Mouse (Mus musculus) heart, postnatal 0 days (tissue): Measurements from ENCODE around the gene Ms4a8a. TPM values are rescaled to one million over a fixed set of nuclear protein-coding genes. Genes with fewer than 3 reads are reported as not detected.
A peak's percentile ranks its signal among the peaks of the same experiment; 100 is the strongest.

Experiments
- ATAC-seq: fragments of 200-750 bp; cut with Nextera tagmentation; 2 replicates; pipeline ENCODE4 v1.8.0; 2017; ENCODE audit warnings: low read depth, moderate number of reproducible peaks, moderate library complexity; ENCODE audit not compliant: insufficient read depth
- DNase-seq: peaks from one replicate; pipeline ENCODE4 v3.0.0-alpha.2; 2016; ENCODE audit warnings: low spot score
- H3K27ac ChIP-seq: fragments of 300-500 bp; sonication (generic); 2 replicates; pipeline ENCODE4 v1.5.1; 2014; ENCODE audit warnings: low read depth, mild to moderate bottlenecking
- H3K27me3 ChIP-seq: fragments of 300-500 bp; sonication (generic); 2 replicates; pipeline ENCODE4 v1.6.1; 2014; ENCODE audit warnings: low read length, mixed read lengths; ENCODE audit not compliant: control insufficient read depth, insufficient read depth
- H3K36me3 ChIP-seq: fragments of 300-500 bp; sonication (generic); replicated peaks from 2 replicates; pipeline ENCODE4 v1.6.1; 2014; ENCODE audit warnings: low read length, mixed read lengths; ENCODE audit not compliant: control insufficient read depth, insufficient read depth
- H3K4me1 ChIP-seq: fragments of 300-500 bp; sonication (generic); 2 replicates; pipeline ENCODE4 v1.6.1; 2014; ENCODE audit warnings: antibody characterized with exemption; ENCODE audit not compliant: control insufficient read depth, insufficient read depth
- H3K4me2 ChIP-seq: fragments of 300-500 bp; sonication (generic); 2 replicates; pipeline ENCODE4 v1.6.1; 2014; ENCODE audit warnings: low read depth, mild to moderate bottlenecking, low read length, moderate library complexity
- H3K4me3 ChIP-seq: fragments of 300-500 bp; sonication (generic); 2 replicates; pipeline ENCODE4 v1.5.1; 2014; ENCODE audit warnings: low read depth, low read length
- H3K9ac ChIP-seq: fragments of 300-500 bp; sonication (generic); replicated peaks from 2 replicates; pipeline ENCODE4 v1.6.1; 2014; ENCODE audit warnings: low read depth, low read length, mixed read lengths
- H3K9me3 ChIP-seq: fragments of 300-500 bp; sonication (generic); replicated peaks from 2 replicates; pipeline ENCODE4 v1.6.1; 2016; ENCODE audit warnings: low read length; ENCODE audit not compliant: control insufficient read depth
- CTCF ChIP-seq: IDR thresholded peaks from 2 replicates; pipeline ENCODE4 v1.5.1; 2016; ENCODE audit warnings: antibody characterized with exemption, control low read depth, low read depth
- EP300 ChIP-seq: IDR thresholded peaks from 2 replicates; pipeline ENCODE4 v1.6.1; 2016; ENCODE audit warnings: antibody characterized with exemption, low read depth
- WGBS: fragments of 180-500 bp; shearing (Covaris S2); extraction: QIAGEN DNeasy Blood & Tissue Kit; methylation state at CpG from one replicate; pipeline ENCODE4 v1.1.7; 2014; 5-methylcytosine and 5-hydroxymethylcytosine counted together
- polyA plus RNA-seq: library from polyadenylated mRNA; unstranded; fragments of >200 nt; fragmentation: Nextera tagmentation; extraction: Ambion mirVana; gene quantifications from 2 replicates; pipeline ENCODE4 v1.2.1, GENCODE M21; 2015
- total RNA-seq: library from RNA; depleted of rRNA; stranded (reverse); fragments of >200 nt; gene quantifications from 2 replicates; pipeline ENCODE4 v1.2.3, GENCODE M21; 2014; ENCODE audit warnings: low replicate concordance

The Ms4a8a gene
- total and polyA plus RNA-seq, 2 experiments from 2014 or later: not detected

- 53% methylated on average over 3 of the region's 3 CpGs for WGBS
- H3K9me3 ChIP-seq: no peaks in the 10 kb centered on the region
- H3K4me1 ChIP-seq: no peaks in the 10 kb centered on the region
- no peak overlapping the region for H3K4me3 ChIP-seq
- no peak overlapping the region for H3K4me2 ChIP-seq
- H3K9ac ChIP-seq: no peak overlapping the region
- H3K27ac ChIP-seq: no peak overlapping the region
- ATAC-seq (no peak), DNase-seq (no peak)
- no peaks in the 10 kb centered on the region for H3K36me3 ChIP-seq
- TF ChIP-seq CTCF: no peak
- TF ChIP-seq EP300: no peak
- no peaks in the 10 kb centered on the region for H3K27me3 ChIP-seq
Observed at GRCm38 (mm10) chr19:11053277-11053676, 27.6 kb downstream of the Ms4a8a start.

GRCm38 (mm10) chr19:11052877-11053276 is 28.0 kb downstream of the Ms4a8a start:
- ATAC-seq (no peak), DNase-seq (no peak)
- 66% methylated on average over 5 of the region's 5 CpGs for WGBS
- no peaks in the 10 kb centered on the region for H3K4me1 ChIP-seq
- no peaks in the 10 kb centered on the region for H3K36me3 ChIP-seq
- no peaks in the 10 kb centered on the region for H3K27me3 ChIP-seq
- H3K9me3 ChIP-seq: no peaks in the 10 kb centered on the region
- H3K27ac ChIP-seq: no peak overlapping the region
- no peak overlapping the region for H3K9ac ChIP-seq
- TF ChIP-seq EP300 (no peak), CTCF (no peak)
- no peak overlapping the region for H3K4me3 ChIP-seq
- H3K4me2 ChIP-seq: no peak overlapping the region

DNA sequence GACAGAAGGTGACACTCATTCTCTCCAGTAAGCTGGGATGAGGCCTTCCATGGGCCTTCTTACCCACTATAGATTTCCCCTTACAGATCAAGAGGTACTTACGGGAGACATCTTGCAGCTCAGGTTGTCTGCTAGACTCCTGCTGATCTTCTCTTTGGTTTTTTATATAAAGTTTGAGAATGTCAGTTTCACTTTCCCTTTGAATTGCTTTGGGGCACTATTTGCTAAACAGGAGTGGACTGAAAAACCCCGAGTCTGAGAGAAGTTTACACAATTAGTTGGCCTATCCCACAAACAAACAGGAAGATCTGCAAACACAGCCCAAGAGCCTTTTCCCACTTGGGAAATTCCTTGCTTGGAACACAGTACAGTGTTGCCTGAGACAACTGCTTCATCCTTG is 30.6 kb downstream of the Ms4a8a start:
- DNase-seq: no peak
- H3K4me3 ChIP-seq: no peak overlapping the region
- WGBS: 70% methylated on average over 2 of the region's 2 CpGs

DNA sequence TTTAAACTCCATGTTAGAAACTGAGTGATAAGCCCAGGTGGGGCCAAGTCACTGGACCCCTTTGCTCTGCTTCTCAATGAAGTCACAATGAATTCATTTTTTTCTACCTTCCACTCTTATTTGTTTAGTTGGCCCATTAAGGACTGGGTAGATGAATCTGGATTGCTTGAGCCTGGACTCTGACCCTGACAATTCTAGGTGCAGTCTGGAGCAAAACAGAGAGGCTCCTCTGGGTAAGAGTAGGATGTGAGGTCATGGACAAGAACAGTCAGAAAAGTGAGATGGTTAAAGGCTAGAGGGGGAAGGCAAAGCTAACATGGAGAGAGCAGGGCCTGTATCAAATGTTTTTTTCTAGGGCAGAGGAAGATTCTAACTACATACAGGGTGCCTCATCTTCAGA is 31.5 kb downstream of the Ms4a8a start:
- TF ChIP-seq EP300 (no peak), CTCF (no peak)
- H3K4me3 ChIP-seq: no peak overlapping the region
- no peaks in the 10 kb centered on the region for H3K4me1 ChIP-seq
- DNase-seq (no peak), ATAC-seq (no peak)
- H3K9ac ChIP-seq: no peak overlapping the region
- H3K27me3 ChIP-seq: no peaks in the 10 kb centered on the region
- no peaks in the 10 kb centered on the region for H3K9me3 ChIP-seq
- H3K27ac ChIP-seq: no peak overlapping the region
- no peaks in the 10 kb centered on the region for H3K36me3 ChIP-seq
- H3K4me2 ChIP-seq: no peak overlapping the region

More for the DNA sequence above, 30.6 kb downstream of the Ms4a8a start:
- Histone ChIP-seq H3K9ac (no peak overlapping the region), H3K4me1 (no peaks in the 10 kb centered on the region), H3K36me3 (no peaks in the 10 kb centered on the region), H3K4me2 (no peak overlapping the region), H3K9me3 (no peaks in the 10 kb centered on the region), H3K27ac (no peak overlapping the region), H3K27me3 (no peaks in the 10 kb centered on the region)
- ATAC-seq: no peak
- TF ChIP-seq CTCF (no peak), EP300 (no peak)

- H3K4me2 ChIP-seq: no peak overlapping the region
- no peaks in the 10 kb centered on the region for H3K9me3 ChIP-seq
- H3K27me3 ChIP-seq: no peaks in the 10 kb centered on the region
- no peaks in the 10 kb centered on the region for H3K36me3 ChIP-seq
- H3K4me1 ChIP-seq: no peaks in the 10 kb centered on the region
- ATAC-seq (no peak), DNase-seq (no peak)
- H3K27ac ChIP-seq: no peak overlapping the region
- no peak overlapping the region for H3K9ac ChIP-seq
- WGBS: 25% methylated on average over 1 of the region's 1 CpGs
- no peak overlapping the region for H3K4me3 ChIP-seq
- TF ChIP-seq EP300: no peak
Observed at GRCm38 (mm10) chr19:11048503-11048902, 32.4 kb downstream of the Ms4a8a start.

GRCm38 (mm10) chr19:11048009-11048408 is 32.9 kb downstream of the Ms4a8a start:
- Histone ChIP-seq H3K4me2 (no peak overlapping the region), H3K9me3 (no peaks in the 10 kb centered on the region), H3K9ac (no peak overlapping the region), H3K27ac (peak overlapping the region; percentile 7; the same call in 1 of the 2 replicates), H3K4me3 (no peak overlapping the region), H3K36me3 (no peaks in the 10 kb centered on the region), H3K27me3 (no peaks in the 10 kb centered on the region), H3K4me1 (no peaks in the 10 kb centered on the region)
- no peak for ATAC-seq
- 63% methylated on average over 6 of the region's 6 CpGs for WGBS
- TF ChIP-seq EP300 (no peak), CTCF (no peak)
- no peak for DNase-seq
